Mouse (Mus musculus) heart, postnatal 0 days (tissue): ENCODE data around the gene Lhx4.

Experiments used
- CTCF ChIP-seq: IDR thresholded peaks from 2 replicates; pipeline ENCODE4 v1.5.1; 2016; ENCODE audit warnings: antibody characterized with exemption, control low read depth, low read depth
- EP300 ChIP-seq: IDR thresholded peaks from 2 replicates; pipeline ENCODE4 v1.6.1; 2016; ENCODE audit warnings: antibody characterized with exemption, low read depth

DNA sequence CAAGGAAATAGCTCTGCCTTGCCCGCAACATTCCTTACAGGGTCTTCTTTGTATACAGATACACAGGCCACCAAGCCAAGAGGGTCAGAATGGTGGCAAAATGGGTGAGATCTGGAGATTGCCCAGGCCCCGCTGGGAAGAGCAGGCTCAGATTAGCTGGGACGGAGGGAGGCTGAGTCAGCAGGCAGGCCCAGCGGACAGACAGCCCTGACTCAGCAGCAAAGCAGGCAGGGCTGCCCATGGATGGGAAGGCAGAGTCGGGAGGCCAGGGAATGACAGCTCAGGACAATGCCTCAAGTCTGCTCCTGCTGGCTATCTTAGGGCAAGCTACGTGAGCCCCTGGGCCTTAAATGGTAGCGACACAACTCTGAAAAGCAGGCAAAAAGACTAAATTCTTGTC lies 34.4 kb upstream of the Lhx4 start:
- TF ChIP-seq EP300 (no peak), CTCF (no peak)
